Comparison of ENCODE assay signal across 27 mouse cellular contexts in the genomic region with DNA sequence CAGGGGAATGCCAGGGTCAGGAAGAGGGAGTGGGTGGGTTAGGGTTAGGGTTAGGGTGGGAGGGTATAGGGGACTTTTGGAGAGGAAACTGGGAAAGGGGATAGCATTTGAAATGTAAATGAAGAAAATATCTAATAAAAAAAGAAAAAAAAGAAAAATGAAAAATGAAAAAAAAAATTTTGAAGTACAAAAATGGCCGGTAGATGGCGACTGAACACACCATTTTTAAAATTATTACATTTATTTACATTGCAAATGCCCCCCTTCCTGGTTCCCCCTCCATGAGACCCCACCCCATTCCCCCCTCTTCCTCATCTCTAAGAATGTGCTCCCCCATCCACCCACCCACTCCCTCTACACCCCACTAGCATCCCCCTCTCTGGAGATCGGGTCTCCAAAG. TPM values are rescaled to one million over a fixed set of nuclear protein-coding genes. Genes with fewer than 3 reads are reported as not detected.
DNase-seq lines count a peak whose midpoint lies in the region; ATAC-seq and TF ChIP-seq lines count a peak whose summit lies in the region.
"Had no signal": no experiment of that assay in that cellular context is flagged by ENCODE, and none has a peak within 500 bp of the region (broad histone marks: within the 10 kb centered on the region; RNA-seq: fewer than 3 reads in every experiment).

No protein-coding gene starts in this region.

- no peaks in the 10 kb centered on the region for H3K27me3 ChIP-seq in heart, adult 2 months (ENCODE audit: control insufficient read depth, insufficient read depth, low read length)
- H3K27me3 ChIP-seq in heart, embryonic 11.5 days (ENCODE audit: control insufficient read depth, insufficient read depth, low read length), result no peaks in the 10 kb centered on the region
- peaks cover 2% of the 10 kb centered on the region for H3K27me3 ChIP-seq in CH12.LX (replicated peaks)
- no peaks in the 10 kb centered on the region for H3K27me3 ChIP-seq in forebrain, embryonic 12.5 days
- H3K27me3 ChIP-seq: embryonic facial prominence, embryonic 12.5 days; heart, embryonic 12.5 days; hindbrain, embryonic 15.5 days had no signal

- no peaks in the 10 kb centered on the region for H3K79me2 ChIP-seq in heart, adult 2 months (replicated peaks; ENCODE audit: control insufficient read depth, insufficient read depth, low read length)
- H3K79me2 ChIP-seq in CH12.LX (replicated peaks; ENCODE audit: control insufficient read depth, extremely low read depth, insufficient read depth, poor library complexity, severe bottlenecking), result no peaks in the 10 kb centered on the region

- no peaks in the 10 kb centered on the region for H3K36me3 ChIP-seq in heart, adult 2 months (ENCODE audit: control insufficient read depth, insufficient read depth, low read length)
- H3K36me3 ChIP-seq in heart, embryonic 11.5 days (ENCODE audit: control insufficient read depth, insufficient read depth, low read length), result no peaks in the 10 kb centered on the region
- H3K36me3 ChIP-seq in CH12.LX (replicated peaks in 1 of 2; ENCODE audit: control insufficient read depth in 1 of 2, insufficient read depth in 1 of 2, low read length in 1 of 2), result no peaks in the 10 kb centered on the region
- no peaks in the 10 kb centered on the region for H3K36me3 ChIP-seq in forebrain, embryonic 12.5 days (replicated peaks)
- H3K36me3 ChIP-seq: embryonic facial prominence, embryonic 12.5 days; heart, embryonic 12.5 days; hindbrain, embryonic 15.5 days had no signal

- dilution Hi-C loops in CH12.LX (cut with MboI; ENCODE audit: extremely low pct_ligation_motif_present, extremely low pct_unique_long_range_greater_than_20kb, low sequenced_read_pairs), result no loop called here

- ATAC-seq in heart, embryonic 11.5 days (replicated peaks; ENCODE audit: insufficient number of reproducible peaks, low FRiP score, low TSS enrichment), result no peak
- ATAC-seq in forebrain, embryonic 12.5 days (ENCODE audit: low FRiP score), result no peak
- ATAC-seq: CD4-positive, CD25-positive, alpha-beta regulatory T cell, adult 4 months; forebrain, embryonic 16.5 days; inflammation-experienced regulatory T-cells, adult 6 months had no signal

- H3K4me3 ChIP-seq in heart, adult 2 months, result no peak overlapping the region
- H3K4me3 ChIP-seq in heart, embryonic 11.5 days (ENCODE audit: low read depth, low read length), result no peak overlapping the region
- no peak overlapping the region for H3K4me3 ChIP-seq in CH12.LX (replicated peaks in 1 of 3; ENCODE audit: low read depth in 2 of 3, low read length in 2 of 3, poor library complexity in 1 of 3)
- no peak overlapping the region for H3K4me3 ChIP-seq in forebrain, embryonic 12.5 days (replicated peaks)
- H3K4me3 ChIP-seq: embryonic facial prominence, embryonic 12.5 days; heart, embryonic 12.5 days; hindbrain, embryonic 15.5 days had no signal

- TF ChIP-seq EP300 in heart, adult 2 months (IDR thresholded peaks at IDR 0.05; ENCODE audit: insufficient read depth, low read depth, low read length), result no peak
- TF ChIP-seq EP300 in CH12.LX (IDR thresholded peaks at IDR 0.05; ENCODE audit: low read length), result no peak

- TF ChIP-seq CTCF in heart, adult 2 months (IDR thresholded peaks at IDR 0.05), result peak; percentile 38
- peak in 1 of 2 experiments; percentile 50; a peak in 2 of 4 replicates for TF ChIP-seq CTCF in CH12.LX (conservative IDR thresholded peaks at IDR 0.05 in 1 of 2, IDR thresholded peaks at IDR 0.05 in 1 of 2; ENCODE audit: low read depth in 2 of 2, low read length in 2 of 2)

- DNase-seq in heart, adult 2 months, result no peak
- DNase-seq in 3T3-L1 (ENCODE audit: low read depth, low spot score) (peak; percentile 15), CH12.LX (ENCODE audit: extremely low read depth) (no peak)
- peak; percentile 10 for DNase-seq in induced T-regulatory cell, adult 2 months (ENCODE audit: low read depth)
- no peak for DNase-seq in right cerebral cortex, postnatal 36 days (ENCODE audit: low spot score in 2 of 2)
- DNase-seq: adrenal gland, postnatal 10 days; B cell, adult 2 months; cerebellum, adult 11 months; cerebellum, adult 8-10 months; cerebellum, postnatal 25 days; gastrocnemius, postnatal 36 days; heart, adult 18-20 months; heart, postnatal 36 days; kidney, adult 11 months had no signal

- 75% methylated on average over 3 of the region's 3 CpGs for WGBS in heart, adult 2 months
- WGBS in heart, embryonic 11.5 days (ENCODE audit: insufficient replicate concordance), result 63% methylated on average over 3 of the region's 3 CpGs
- 72% methylated on average over 3 of the region's 3 CpGs for WGBS in forebrain, embryonic 12.5 days

- in situ Hi-C loops in CH12.LX (cut with MboI; ENCODE audit: low pct_ligation_motif_present, low pct_unique_long_range_greater_than_20kb, low sequenced_read_pairs), result loop anchor here (10.0 kb wide), 1 partner anchor 139 kb away; no protein-coding TSS in a partner anchor

- H3K27ac ChIP-seq in heart, adult 2 months, result no peak overlapping the region
- no peak overlapping the region for H3K27ac ChIP-seq in heart, embryonic 11.5 days (ENCODE audit: low read depth, low read length)
- H3K27ac ChIP-seq in CH12.LX (ENCODE audit: insufficient read depth, low read depth), result no peak overlapping the region
- H3K27ac ChIP-seq in forebrain, embryonic 12.5 days, result no peak overlapping the region
- H3K27ac ChIP-seq: embryonic facial prominence, embryonic 12.5 days; hindbrain, embryonic 15.5 days had no signal

- TF ChIP-seq RAD21 in CH12.LX (IDR thresholded peaks at IDR 0.05; ENCODE audit: low read depth, low read length), result peak; percentile 35

- no peaks in the 10 kb centered on the region for H3K4me1 ChIP-seq in heart, adult 2 months (ENCODE audit: control insufficient read depth, insufficient read depth, low read length)
- no peaks in the 10 kb centered on the region for H3K4me1 ChIP-seq in heart, embryonic 11.5 days (ENCODE audit: control insufficient read depth, insufficient read depth, low read length)
- 0 out of 4 replicates have a peak, but pooled peaks cover 0 to 3% of the 10 kb centered on the region in 2 experiments for H3K4me1 ChIP-seq in CH12.LX (ENCODE audit: control insufficient read depth in 1 of 2, insufficient read depth in 2 of 2)
- no peaks in the 10 kb centered on the region for H3K4me1 ChIP-seq in forebrain, embryonic 12.5 days
- H3K4me1 ChIP-seq: embryonic facial prominence, embryonic 12.5 days; heart, embryonic 12.5 days; hindbrain, embryonic 15.5 days had no signal

- TF ChIP-seq POLR2A in heart, adult 2 months (IDR thresholded peaks at IDR 0.05; ENCODE audit: insufficient read depth, low read depth, low read length), result no peak
- TF ChIP-seq POLR2A in CH12.LX (IDR thresholded peaks at IDR 0.05; ENCODE audit: low read depth, low read length), result no peak

- no peak overlapping the region for H3K4me2 ChIP-seq in heart, embryonic 11.5 days
- no peak overlapping the region for H3K4me2 ChIP-seq in CH12.LX (ENCODE audit: insufficient read depth, low read depth, poor library complexity, severe bottlenecking)
- H3K4me2 ChIP-seq in forebrain, embryonic 12.5 days, result no peak overlapping the region
- H3K4me2 ChIP-seq: embryonic facial prominence, embryonic 12.5 days; heart, embryonic 12.5 days; hindbrain, embryonic 15.5 days had no signal

- no peaks in the 10 kb centered on the region for H3K9me3 ChIP-seq in heart, embryonic 11.5 days (replicated peaks; ENCODE audit: control insufficient read depth, low read length)
- H3K9me3 ChIP-seq in CH12.LX (replicated peaks; ENCODE audit: low read length), result no peaks in the 10 kb centered on the region
- no peaks in the 10 kb centered on the region for H3K9me3 ChIP-seq in forebrain, embryonic 12.5 days
- H3K9me3 ChIP-seq: embryonic facial prominence, embryonic 12.5 days; hindbrain, embryonic 15.5 days had no signal

- intact Hi-C loops in heart, adult 2 months (cut with DNase I), result no loop called here

- H3K9ac ChIP-seq in heart, adult 2 months (ENCODE audit: low read depth, low read length), result no peak overlapping the region
- H3K9ac ChIP-seq in heart, embryonic 11.5 days (ENCODE audit: low read depth, low read length), result no peak overlapping the region
- H3K9ac ChIP-seq in CH12.LX (ENCODE audit: insufficient read depth, low read depth), result no peak overlapping the region
- H3K9ac ChIP-seq in forebrain, embryonic 12.5 days, result no peak overlapping the region
- H3K9ac ChIP-seq: embryonic facial prominence, embryonic 12.5 days; heart, embryonic 12.5 days; hindbrain, embryonic 15.5 days had no signal

TF ChIP-seq in CH12.LX, 34 proteins besides CTCF, POLR2A, EP300 and RAD21:
- TF ChIP-seq ZC3H11A (IDR thresholded peaks at IDR 0.05; ENCODE audit: low read depth, low read length) (no peak), SMC3 (IDR thresholded peaks at IDR 0.05; ENCODE audit: low read depth, low read length) (0 out of 2 replicates have a peak, but pooled peaks have one; percentile 10), ZNF384 (IDR thresholded peaks at IDR 0.05; ENCODE audit: low read depth, low read length) (peak; percentile 86), NELFE (IDR thresholded peaks at IDR 0.05; ENCODE audit: low read depth, low read length) (no peak), POLR2AphosphoS2 (IDR thresholded peaks at IDR 0.05; ENCODE audit: low read depth, low read length) (no peak), KAT2A (IDR thresholded peaks at IDR 0.05; ENCODE audit: insufficient replicate concordance, low read length) (no peak), PAX5 (IDR thresholded peaks at IDR 0.05; ENCODE audit: low read length) (no peak), MXI1 (IDR thresholded peaks at IDR 0.05; ENCODE audit: low read depth, low read length) (no peak), MAZ (IDR thresholded peaks at IDR 0.05; ENCODE audit: low read depth, low read length) (no peak), USF2 (conservative IDR thresholded peaks at IDR 0.05; ENCODE audit: low read depth, low read length) (no peak), RCOR1 (conservative IDR thresholded peaks at IDR 0.05; ENCODE audit: low read depth, low read length) (no peak), ZMIZ1 (IDR thresholded peaks at IDR 0.05; ENCODE audit: low read depth, low read length) (no peak), ELF1 (IDR thresholded peaks at IDR 0.05; ENCODE audit: low read depth, low read length) (no peak), JUND (conservative IDR thresholded peaks at IDR 0.05; ENCODE audit: low read depth, low read length) (no peak), JUN (IDR thresholded peaks at IDR 0.05; ENCODE audit: insufficient read depth, low read depth, low read length) (no peak), SIN3A (IDR thresholded peaks at IDR 0.05; ENCODE audit: low read length) (no peak), MAFK (IDR thresholded peaks at IDR 0.05; ENCODE audit: insufficient replicate concordance, low read length) (no peak)
TF ChIP-seq in CH12.LX: peak in this region for 2.

RNA-seq across cellular contexts. Expression of a gene that starts 9.6 kb away (rescaled TPM):
- not detected for total RNA-seq in heart, adult 2 months (2021)
- polyA plus RNA-seq in heart, adult 2 months (2012; rRNA removed), result 0.18 TPM in 1 of 2 replicates, not detected in the other
- not detected in 2 replicates for polyA plus RNA-seq in heart, embryonic 11.5 days (2014; fragmentation: Nextera tagmentation; extraction: Ambion mirVana)
- total RNA-seq in CH12.LX (2012; rRNA removed) (not detected in 2 replicates), CH12.LX (2014; rRNA removed) (not detected in 2 replicates)
- not detected in 2 replicates for polyA plus RNA-seq in CH12.LX (2012; ENCODE audit: insufficient read length, low read depth)
- not detected in 2 replicates for polyA plus RNA-seq in forebrain, embryonic 12.5 days (2016; fragmentation: Nextera tagmentation; extraction: Ambion mirVana)
- total RNA-seq: gastrocnemius, adult 18-20 months; gastrocnemius, postnatal 36 days; heart, adult 18-20 months; heart, postnatal 36 days had no signal
- polyA plus RNA-seq: brain, embryonic 14.5 days; cortical plate, adult 2 months; embryonic facial prominence, embryonic 12.5 days; forebrain, embryonic 11.5 days; forebrain, embryonic 16.5 days; heart, embryonic 12.5 days; hindbrain, embryonic 11.5 days; hindbrain, embryonic 15.5 days; inflammation-experienced regulatory T-cells, adult 6 months had no signal

Comparison
In these comparisons a context has a peak if more than half of its experiments do, and no peak if none do; other contexts are left out.
1. DNase-seq: peak in 3T3-L1 (single experiment) and induced T-regulatory cell, adult 2 months (single experiment); none in heart, adult 2 months (0 of 2), CH12.LX (single experiment) and right cerebral cortex, postnatal 36 days (0 of 2).